Comparison of ENCODE assay signal across 15 mouse cellular contexts in genomic region chr2:92143932-92144331, GRCm38 (mm10).
"Had no signal": no experiment of that assay in that cellular context is flagged by ENCODE, and none has a peak within 500 bp of the region (broad histone marks: within the 10 kb centered on the region; RNA-seq: fewer than 3 reads in every experiment).

No protein-coding gene starts in this region.

- DNase-seq: kidney, postnatal 10 days; kidney, postnatal 36 days; layer of hippocampus, postnatal 36 days; liver, embryonic 13.5 days; lung, adult 2 months; lung, postnatal 14 days; lung, postnatal 4 days; midbrain, embryonic 14.5 days; right cerebral cortex, adult 18-20 months; right cerebral cortex, postnatal 14 days; right cerebral cortex, postnatal 4 days; thymus, postnatal 25 days had no signal

- H3K4me3 ChIP-seq: kidney, embryonic 15.5 days; left cerebral cortex, adult 2 months; liver, embryonic 13.5 days; stomach, embryonic 15.5 days had no signal

- H3K9me3 ChIP-seq: kidney, embryonic 15.5 days; liver, embryonic 13.5 days; stomach, embryonic 15.5 days had no signal

- H3K36me3 ChIP-seq: kidney, embryonic 15.5 days; liver, embryonic 13.5 days; stomach, embryonic 15.5 days had no signal

- H3K4me1 ChIP-seq: liver, embryonic 13.5 days had no signal

- H3K27me3 ChIP-seq: kidney, embryonic 15.5 days; stomach, embryonic 15.5 days had no signal
